Mouse (Mus musculus): Measurements from ENCODE around the gene Map4k5.

GRCm38 (mm10) chr12:69783247-69784025, 109.6 kb downstream of the Map4k5 start:
- TF ChIP-seq CTCF (IDR thresholded peaks at IDR 0.05; ENCODE audit: borderline replicate concordance, extremely low read depth, insufficient read depth, insufficient read length) = no peak
- no peak for TF ChIP-seq POLR2A (IDR thresholded peaks at IDR 0.05; ENCODE audit: borderline replicate concordance, extremely low read depth, insufficient read depth, insufficient read length, poor library complexity, severe bottlenecking)

All from brain, embryonic 14.5 days (tissue).